Mouse (Mus musculus): ENCODE measurements around the gene Ermp1. TPM values are rescaled to one million over a fixed set of nuclear protein-coding genes. Genes with fewer than 3 reads are reported as not detected.

Ermp1 gene
- total RNA-seq (2023) = 21.1 TPM

GRCm38 (mm10) chr19:29647651-29648549, at the start of gene Ermp1:
Ermp1 (minus strand) TSS chr19:29648415.

DNA sequence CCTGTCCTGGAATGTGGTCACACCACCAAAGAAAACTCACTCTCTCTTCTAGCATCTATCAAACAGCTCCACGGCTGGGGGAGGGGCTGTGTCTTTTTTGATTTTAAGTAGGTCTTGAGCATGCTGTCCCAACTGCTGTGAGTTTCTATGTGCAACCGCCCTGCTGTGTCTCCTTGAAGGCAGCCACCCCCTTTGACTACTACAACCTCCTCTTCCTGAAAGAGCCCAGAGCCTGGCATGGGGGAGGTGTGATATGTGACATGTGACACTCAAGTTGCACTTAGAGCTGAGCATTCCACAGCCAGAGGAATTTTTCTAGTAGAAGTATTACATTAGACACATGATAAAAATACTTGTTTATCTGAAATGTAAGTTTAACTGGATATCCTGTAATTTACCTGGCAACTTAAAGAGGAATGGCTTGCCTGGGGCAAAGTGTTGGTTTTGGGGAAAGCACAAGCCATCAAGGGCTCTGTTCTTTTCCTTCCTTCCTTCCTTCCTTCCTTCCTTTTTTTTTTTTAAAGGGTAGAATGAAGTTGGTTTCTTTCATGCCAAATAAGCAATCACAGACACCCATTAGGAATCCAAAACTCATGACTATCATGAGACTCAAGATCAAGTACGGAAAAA, 49.1 kb upstream of the Ermp1 start, which contains the start of gene Mlana:
Gene Mlana (plus strand): TSS at position 580 of the 630 bp plus-strand sequence.

Other genes starting within 250 kb of the Ermp1 start
- 1.4 TPM for gene Pdcd1lg2, start 237.5 kb downstream of the Ermp1 start, total RNA-seq (2023)
- gene Ric1, start 126.1 kb downstream of the Ermp1 start, total RNA-seq (2023) = 37.7 TPM
- not detected for gene Mlana, start 49.4 kb upstream of the Ermp1 start, total RNA-seq (2023)
- gene 9930021J03Rik, start 157.6 kb upstream of the Ermp1 start, total RNA-seq (2023) = 36.3 TPM
- 24.3 TPM for gene Ranbp6, start 164.6 kb upstream of the Ermp1 start, total RNA-seq (2023)

All from CD4-positive naive resting alpha-beta T cell, adult 76 days (primary cell).